Mouse (Mus musculus): Measurements from ENCODE around the gene Foxf1.

Foxf1 gene

DNA sequence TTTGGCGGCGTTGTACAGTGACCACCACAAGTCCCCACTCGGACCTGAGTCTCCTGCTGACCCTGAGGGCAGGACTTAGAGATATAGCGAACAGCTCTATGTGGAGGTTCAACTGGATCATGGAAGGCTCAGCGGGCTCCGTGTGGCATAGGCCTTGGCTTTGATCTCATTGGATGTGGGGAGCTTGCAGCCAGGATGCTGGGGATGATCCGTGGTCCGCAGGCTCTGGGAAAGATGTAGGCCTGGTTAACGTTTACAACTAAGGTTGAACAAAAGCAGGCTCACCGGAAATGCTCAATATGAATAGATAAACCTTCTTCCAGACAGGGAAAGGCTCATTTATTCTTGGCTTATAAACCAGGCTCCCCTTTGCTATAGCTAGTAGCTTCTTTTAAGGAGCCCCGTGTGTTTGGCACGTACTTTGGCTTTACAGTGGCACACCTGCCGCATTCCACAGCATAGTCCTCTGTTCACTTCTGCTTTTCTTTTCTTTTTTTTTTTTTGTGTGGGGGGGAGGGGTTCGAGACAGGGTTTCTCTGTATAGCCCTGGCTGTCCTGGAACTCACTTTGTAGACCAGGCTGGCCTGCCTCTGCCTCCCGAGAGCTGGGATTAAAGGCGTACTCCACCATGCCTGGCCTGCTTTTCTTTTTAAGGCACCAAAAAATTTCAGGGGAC is 45.2 kb downstream of the Foxf1 start:
- DNase-seq (ENCODE audit: low read depth, low spot score) = no peak

DNA sequence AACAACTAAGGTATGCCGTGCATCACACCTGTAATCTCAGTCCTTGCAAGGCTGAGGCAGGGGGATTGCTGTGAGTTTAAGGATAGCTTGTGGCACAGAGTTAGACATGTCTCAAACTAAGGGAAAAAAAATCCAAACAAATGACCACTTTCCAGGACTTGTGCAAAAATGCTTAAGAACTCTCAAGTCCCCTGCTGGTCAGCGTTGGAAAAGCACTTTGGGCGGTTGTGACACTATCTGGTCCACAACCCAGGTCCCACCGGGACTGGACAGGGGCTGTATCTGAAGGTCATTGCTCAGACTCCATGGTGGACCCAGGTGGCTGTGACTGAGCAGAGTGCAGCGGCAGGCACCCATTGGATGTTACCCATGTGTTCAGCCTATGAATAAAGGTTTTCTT is 46.3 kb downstream of the Foxf1 start:
- DNase-seq (ENCODE audit: low read depth, low spot score) = no peak

DNA sequence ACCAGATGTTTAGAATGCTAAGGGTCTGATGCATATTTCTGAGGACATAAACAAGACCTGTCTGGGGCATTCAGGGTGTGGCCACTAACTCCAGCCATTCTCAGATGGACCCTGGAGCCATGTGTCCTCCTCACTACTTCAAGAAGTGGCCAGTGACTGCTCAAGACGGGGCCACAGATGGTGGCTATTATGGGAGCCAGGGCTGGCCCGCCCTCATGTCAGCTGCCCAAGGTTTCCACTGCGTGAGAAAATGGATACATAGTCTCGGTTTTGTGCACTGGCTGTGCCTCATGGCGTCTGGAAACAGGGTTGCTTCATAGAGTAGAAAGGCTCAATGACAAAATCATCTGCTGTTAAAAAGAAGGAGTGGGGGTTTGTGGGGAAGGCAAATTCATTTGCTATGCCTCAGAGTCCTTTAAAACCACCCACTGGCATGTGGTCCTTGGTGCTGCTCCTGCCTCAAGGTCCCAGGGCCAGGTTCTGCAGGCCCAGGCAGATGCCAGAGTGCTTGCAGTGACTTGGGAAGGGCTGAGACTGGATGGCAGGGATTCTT is 48.9 kb downstream of the Foxf1 start:
- DNase-seq (ENCODE audit: low read depth, low spot score) = no peak

DNA sequence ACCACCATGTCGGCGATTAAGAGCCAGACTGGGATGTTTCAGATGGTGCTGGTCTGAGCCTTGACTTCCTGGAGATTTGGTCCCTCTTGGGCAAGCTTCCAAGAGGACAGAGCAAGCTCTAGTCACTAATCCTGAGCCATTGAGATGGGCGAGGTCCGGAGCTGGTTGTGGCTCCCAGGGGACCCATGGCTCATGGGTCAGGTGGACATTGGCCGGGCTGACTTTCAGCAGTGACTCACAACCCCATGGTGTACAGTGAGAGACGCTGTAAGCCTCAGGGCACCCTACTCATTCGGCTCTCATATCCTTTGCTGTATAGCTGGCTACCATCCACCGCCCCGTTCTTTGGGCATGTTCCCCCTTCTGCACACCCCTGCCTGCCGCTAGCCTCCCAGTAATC is 49.9 kb downstream of the Foxf1 start:
- DNase-seq (ENCODE audit: low read depth, low spot score) = no peak

DNA sequence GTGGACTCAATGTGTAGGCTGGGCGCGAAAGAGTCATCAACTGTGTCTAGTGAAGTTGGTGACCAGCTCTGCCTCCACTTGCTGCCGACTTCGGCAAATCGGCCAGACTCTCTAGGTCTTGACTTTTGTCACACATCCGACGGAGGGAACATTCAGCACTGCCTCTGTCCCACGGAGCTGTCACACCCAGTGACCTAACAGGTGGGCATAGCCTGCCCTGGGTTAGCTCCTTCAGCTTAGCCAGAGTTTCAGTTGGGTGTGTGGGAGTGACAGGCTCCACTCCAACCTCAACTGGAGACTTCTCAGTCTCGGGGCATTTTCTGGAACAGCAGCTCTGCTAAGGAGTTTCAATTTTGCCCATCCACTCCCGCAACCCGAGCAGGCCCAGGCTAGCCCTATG is 50.3 kb downstream of the Foxf1 start:
- DNase-seq (ENCODE audit: low read depth, low spot score) = no peak

DNA sequence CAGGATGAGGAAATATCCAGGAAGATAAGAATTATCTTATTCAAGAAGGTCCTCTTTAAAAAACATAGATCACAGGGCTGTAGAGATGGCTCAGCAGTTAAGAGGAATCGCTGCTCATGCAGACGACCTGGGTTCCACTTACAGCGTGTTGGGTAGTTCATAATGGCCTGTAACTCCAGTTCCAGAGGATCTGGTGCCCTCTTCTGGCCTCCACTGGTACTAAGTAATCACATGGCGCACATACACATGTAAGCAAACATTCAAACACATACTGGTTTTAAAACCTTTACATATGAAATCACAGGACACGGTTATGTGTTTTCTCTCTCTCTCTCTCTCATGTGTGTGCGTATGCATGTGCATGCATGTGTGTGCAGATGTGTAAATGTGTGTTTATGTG is 52.7 kb downstream of the Foxf1 start:
- no peak for DNase-seq (ENCODE audit: low read depth, low spot score)

Measured in retina, adult 2 months (tissue).